Mouse (Mus musculus) stomach, postnatal 0 days (tissue): ENCODE results near the gene Zfp872. TPM values are rescaled to one million over a fixed set of nuclear protein-coding genes. Genes with fewer than 3 reads are reported as not detected.

Experiments
- ATAC-seq: fragments of 200-750 bp; cut with Nextera tagmentation; 2 replicates; pipeline ENCODE4 v1.8.0; 2017; ENCODE audit not compliant: low FRiP score, low TSS enrichment
- DNase-seq: peaks from one replicate; pipeline ENCODE4 v3.0.0-alpha.2; 2016; ENCODE audit warnings: low spot score
- H3K27ac ChIP-seq: fragments of 300-500 bp; sonication (generic); replicated peaks from 2 replicates; pipeline ENCODE4 v1.5.1; 2014; ENCODE audit warnings: mild to moderate bottlenecking, control low read depth
- H3K27me3 ChIP-seq: fragments of 300-500 bp; sonication (generic); 2 replicates; pipeline ENCODE4 v1.6.1; 2014; ENCODE audit warnings: low read length; ENCODE audit not compliant: control insufficient read depth, insufficient read depth
- H3K36me3 ChIP-seq: fragments of 300-500 bp; sonication (generic); 2 replicates; pipeline ENCODE4 v1.6.1; 2014; ENCODE audit warnings: low read length, mixed read lengths; ENCODE audit not compliant: control insufficient read depth, insufficient read depth
- H3K4me1 ChIP-seq: fragments of 300-500 bp; sonication (generic); replicated peaks from 2 replicates; pipeline ENCODE4 v1.6.1; 2014; ENCODE audit warnings: antibody characterized with exemption; ENCODE audit not compliant: control insufficient read depth, insufficient read depth
- H3K4me2 ChIP-seq: fragments of 300-500 bp; sonication (generic); replicated peaks from 2 replicates; pipeline ENCODE4 v1.6.1; 2014; ENCODE audit warnings: low read depth, mild to moderate bottlenecking, control low read depth, moderate library complexity
- H3K4me3 ChIP-seq: fragments of 300-500 bp; sonication (generic); 2 replicates; pipeline ENCODE4 v1.5.1; 2014; ENCODE audit warnings: low read depth, low read length, control low read depth
- H3K9ac ChIP-seq: fragments of 300-500 bp; sonication (generic); 2 replicates; pipeline ENCODE4 v1.6.1; 2014; ENCODE audit warnings: mild to moderate bottlenecking, low read length, control low read depth, mixed read lengths
- H3K9me3 ChIP-seq: fragments of 300-500 bp; sonication (generic); 2 replicates; pipeline ENCODE4 v1.6.1; 2016; ENCODE audit warnings: low read length; ENCODE audit not compliant: control insufficient read depth
- CTCF ChIP-seq: IDR thresholded peaks from 2 replicates; pipeline ENCODE4 v1.5.1; 2016; ENCODE audit warnings: antibody characterized with exemption, low read depth, mild to moderate bottlenecking, moderate library complexity
- EP300 ChIP-seq: optimal IDR thresholded peaks from 2 replicates; pipeline ENCODE3; 2016; ENCODE audit warnings: antibody characterized with exemption
- WGBS: fragments of 180-500 bp; shearing (Covaris S2); extraction: QIAGEN DNeasy Blood & Tissue Kit; methylation state at CpG from one replicate; pipeline ENCODE4 v1.1.7; 2014; 5-methylcytosine and 5-hydroxymethylcytosine counted together
- polyA plus RNA-seq: library from polyadenylated mRNA; unstranded; fragments of >200 nt; fragmentation: Nextera tagmentation; extraction: Ambion mirVana; gene quantifications from 2 replicates; pipeline ENCODE4 v1.2.1, GENCODE M21; 2015

The Zfp872 gene
- polyA plus RNA-seq, 1 experiment from 2014 or later: 0.47 TPM

DNA sequence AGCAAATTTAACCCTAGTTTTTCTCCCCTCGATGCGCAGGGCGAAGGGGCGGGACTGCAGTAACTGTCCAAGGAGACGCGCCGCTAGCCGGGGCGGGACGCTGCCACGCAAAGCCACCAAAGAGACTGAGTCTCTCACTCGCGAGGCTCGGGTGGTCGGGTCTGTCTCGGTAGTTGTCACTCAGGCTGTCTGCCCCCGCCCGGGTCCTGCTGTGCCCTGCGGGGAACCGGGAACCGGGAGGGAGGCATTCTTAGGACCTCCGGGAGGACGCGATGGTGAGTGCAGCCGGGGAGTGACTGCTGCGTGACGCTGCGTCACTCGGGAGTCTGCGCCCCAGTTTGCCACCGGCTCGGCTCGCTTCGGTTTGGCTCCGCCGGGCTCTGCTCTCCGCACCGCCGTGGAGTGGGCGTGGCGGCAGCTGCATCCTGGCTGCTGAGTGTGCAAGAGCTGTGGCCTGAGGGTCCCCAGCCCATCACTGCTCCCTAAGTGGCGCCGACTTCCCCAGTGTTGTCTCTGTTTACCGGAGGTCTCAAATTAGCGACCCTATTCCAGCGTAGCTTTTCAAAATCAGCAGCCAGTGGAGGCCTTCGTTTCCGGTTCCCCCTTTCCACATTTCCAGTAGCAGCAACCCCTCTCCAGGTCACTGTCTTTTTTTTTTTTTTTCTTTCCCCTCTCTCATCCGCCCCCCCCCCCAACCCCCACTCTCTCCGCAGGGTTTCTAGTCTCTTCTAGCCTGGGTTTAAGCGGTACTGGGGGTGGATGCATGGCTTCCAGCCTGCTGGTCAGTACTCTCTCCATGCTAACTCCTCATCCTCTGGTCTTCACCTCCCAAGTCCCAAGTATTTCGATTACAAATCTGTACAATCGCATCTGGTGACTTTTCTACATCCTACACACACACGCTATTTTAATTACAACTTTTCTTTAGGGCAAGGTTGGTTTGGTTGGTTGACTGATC is 22.9 kb upstream of the Zfp872 start:
- H3K27me3 ChIP-seq: no peaks in the 10 kb centered on the region

DNA sequence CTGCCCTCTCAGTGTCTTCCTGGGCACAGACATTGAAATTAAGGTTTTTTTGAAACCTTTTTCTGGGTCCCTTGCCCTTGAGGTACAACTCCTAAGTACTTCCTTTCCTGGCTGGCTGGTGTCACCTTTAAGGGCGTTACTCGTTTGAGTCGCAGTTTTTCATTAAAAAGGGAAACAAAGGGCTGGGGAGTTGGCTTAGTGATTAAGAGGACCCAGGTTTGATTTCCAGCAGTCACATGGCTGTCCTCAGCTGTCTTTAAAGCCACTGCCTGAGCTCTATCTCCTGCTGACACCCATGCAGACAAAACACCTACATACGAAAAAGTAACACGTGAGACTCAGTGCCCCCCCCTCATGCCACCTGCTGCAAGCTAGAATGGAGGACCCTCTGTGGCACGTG is 21.9 kb upstream of the Zfp872 start:
- Histone ChIP-seq H3K4me1 (no peaks in the 10 kb centered on the region), H3K4me2 (no peak overlapping the region), H3K9ac (no peak overlapping the region), H3K9me3 (no peaks in the 10 kb centered on the region), H3K4me3 (no peak overlapping the region), H3K27ac (no peak overlapping the region), H3K36me3 (no peaks in the 10 kb centered on the region), H3K27me3 (no peaks in the 10 kb centered on the region)
- TF ChIP-seq EP300 (no peak), CTCF (no peak)
- WGBS: 45% methylated on average over 6 of the region's 6 CpGs
- ATAC-seq: no peak
- DNase-seq: no peak

More for the DNA sequence above, 22.9 kb upstream of the Zfp872 start:
- H3K9ac ChIP-seq: peak overlapping the region; percentile 68
- no peaks in the 10 kb centered on the region for H3K9me3 ChIP-seq
- DNase-seq (peak; percentile 78), ATAC-seq (peak; percentile 74)
- TF ChIP-seq CTCF: peak; percentile 17; the same call in 1 of the 2 replicates
- no peak for TF ChIP-seq EP300
- H3K4me2 ChIP-seq: peak overlapping the region; percentile 96
- WGBS: 2% methylated on average over 51 of the region's 54 CpGs
- peak overlapping the region; percentile 59 for H3K4me3 ChIP-seq
- H3K27ac ChIP-seq: no peak overlapping the region
- H3K4me1 ChIP-seq: no peaks in the 10 kb centered on the region
- H3K36me3 ChIP-seq: no peaks in the 10 kb centered on the region

DNA sequence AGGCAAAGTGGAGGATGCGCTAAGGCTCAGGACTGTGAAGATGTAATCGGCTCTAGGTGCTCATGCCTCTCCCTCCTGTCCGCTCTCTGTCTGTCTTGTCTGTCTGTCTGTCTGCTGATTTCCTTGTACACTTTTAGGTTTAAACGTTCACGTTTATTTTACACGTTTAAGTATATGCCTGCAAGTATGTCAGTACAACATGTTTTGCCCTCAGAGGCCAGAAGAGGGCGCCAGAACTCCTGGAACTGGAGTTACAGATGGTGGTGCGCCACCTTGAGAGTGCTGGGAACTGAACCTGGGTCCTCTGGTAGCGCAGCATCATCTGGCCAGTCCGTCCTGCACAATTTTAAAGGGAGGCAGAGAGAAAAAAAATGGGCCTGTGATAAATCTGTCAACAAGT is 21.2 kb upstream of the Zfp872 start:
- Histone ChIP-seq H3K9ac (no peak overlapping the region), H3K4me3 (no peak overlapping the region), H3K9me3 (no peaks in the 10 kb centered on the region), H3K27me3 (no peaks in the 10 kb centered on the region), H3K4me1 (no peaks in the 10 kb centered on the region), H3K36me3 (no peaks in the 10 kb centered on the region), H3K4me2 (no peak overlapping the region), H3K27ac (no peak overlapping the region)
- ATAC-seq (no peak), DNase-seq (no peak)
- TF ChIP-seq CTCF (peak; percentile 39), EP300 (no peak)
- 87% methylated on average over 10 of the region's 10 CpGs for WGBS

- Histone ChIP-seq H3K4me1 (no peaks in the 10 kb centered on the region), H3K27ac (no peak overlapping the region), H3K4me3 (no peak overlapping the region), H3K27me3 (no peaks in the 10 kb centered on the region), H3K9me3 (no peaks in the 10 kb centered on the region), H3K4me2 (no peak overlapping the region), H3K36me3 (no peaks in the 10 kb centered on the region), H3K9ac (no peak overlapping the region)
- TF ChIP-seq EP300 (no peak), CTCF (no peak)
- no peak for ATAC-seq
- 92% methylated on average over 4 of the region's 4 CpGs for WGBS
- no peak for DNase-seq
These were observed 20.1 kb upstream of the Zfp872 start for GRCm38 (mm10) chr9:22167751-22168150.

- no peaks in the 10 kb centered on the region for H3K9me3 ChIP-seq
- H3K36me3 ChIP-seq: no peaks in the 10 kb centered on the region
- H3K9ac ChIP-seq: no peak overlapping the region
- no peak for TF ChIP-seq CTCF
- H3K27ac ChIP-seq: no peak overlapping the region
- no peak for DNase-seq
- H3K27me3 ChIP-seq: no peaks in the 10 kb centered on the region
- no peak for ATAC-seq
- 92% methylated on average over 11 of the region's 11 CpGs for WGBS
- no peak overlapping the region for H3K4me2 ChIP-seq
- H3K4me3 ChIP-seq: no peak overlapping the region
- no peaks in the 10 kb centered on the region for H3K4me1 ChIP-seq
These were observed 18.6 kb upstream of the Zfp872 start for GRCm38 (mm10) chr9:22169327-22169726.

DNA sequence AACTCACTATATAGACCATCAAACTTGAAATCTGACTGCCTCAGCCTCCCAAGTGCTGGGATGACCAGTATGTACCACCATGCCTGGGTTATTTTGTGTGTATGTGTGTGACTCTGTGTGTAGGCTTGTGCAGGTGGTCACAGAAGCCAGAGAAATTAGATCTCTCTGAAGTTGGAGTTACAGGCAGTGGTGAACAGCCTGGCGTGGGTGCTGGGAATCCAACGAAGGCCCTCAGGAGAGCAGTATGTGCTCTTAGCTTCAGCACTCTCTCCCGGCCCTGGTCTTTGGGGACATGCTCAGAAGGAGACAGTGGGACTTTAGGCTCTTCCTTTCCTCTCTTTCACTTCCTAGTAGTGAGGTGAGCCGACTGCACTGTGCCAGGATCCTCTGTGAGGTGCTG is 15.6 kb upstream of the Zfp872 start:
- H3K4me1 ChIP-seq: no peaks in the 10 kb centered on the region
- 87% methylated on average over 4 of the region's 4 CpGs for WGBS
- TF ChIP-seq CTCF (no peak), EP300 (no peak)
- H3K36me3 ChIP-seq: no peaks in the 10 kb centered on the region
- H3K4me2 ChIP-seq: no peak overlapping the region
- no peak overlapping the region for H3K4me3 ChIP-seq
- DNase-seq (no peak), ATAC-seq (no peak)
- H3K9me3 ChIP-seq: no peaks in the 10 kb centered on the region
- no peaks in the 10 kb centered on the region for H3K27me3 ChIP-seq
- H3K27ac ChIP-seq: no peak overlapping the region
- no peak overlapping the region for H3K9ac ChIP-seq
